Mouse (Mus musculus): ENCODE results near the gene Cfap299. TPM values are rescaled to one million over a fixed set of nuclear protein-coding genes. Genes with fewer than 3 reads are reported as not detected.

Cfap299 gene
- total RNA-seq, 4 experiments from 2014 or later, result not detected

GRCm38 (mm10) chr5:98376799-98377090 lies 47.6 kb downstream of the Cfap299 start:
- no peak for DNase-seq (ENCODE audit: low spot score)

GRCm38 (mm10) chr5:98380360-98380759 lies 51.3 kb downstream of the Cfap299 start:
- DNase-seq (ENCODE audit: low spot score), result no peak

GRCm38 (mm10) chr5:98387054-98387453 lies 58.0 kb downstream of the Cfap299 start:
- no peak for DNase-seq (ENCODE audit: low spot score)

- no peak for DNase-seq (ENCODE audit: low spot score)
Measured at GRCm38 (mm10) chr5:98402165-98402564, 73.1 kb downstream of the Cfap299 start.

- no peak for DNase-seq (ENCODE audit: low spot score)
Measured at GRCm38 (mm10) chr5:98410060-98410459, 81.0 kb downstream of the Cfap299 start.

- DNase-seq (ENCODE audit: low spot score), result no peak
Measured at GRCm38 (mm10) chr5:98416385-98417145, 87.5 kb downstream of the Cfap299 start.

GRCm38 (mm10) chr5:98424965-98425364 lies 95.9 kb downstream of the Cfap299 start:
- no peak for DNase-seq (ENCODE audit: low spot score)

- DNase-seq (ENCODE audit: low spot score), result no peak
Measured at GRCm38 (mm10) chr5:98426112-98426511, 97.0 kb downstream of the Cfap299 start.

- DNase-seq (ENCODE audit: low spot score), result no peak
Measured at GRCm38 (mm10) chr5:98430060-98430459, 101.0 kb downstream of the Cfap299 start.

- DNase-seq (ENCODE audit: low spot score), result no peak
Measured at GRCm38 (mm10) chr5:98438686-98439085, 109.6 kb downstream of the Cfap299 start.

GRCm38 (mm10) chr5:98446771-98447462 lies 117.8 kb downstream of the Cfap299 start:
- DNase-seq (ENCODE audit: low spot score), result no peak

GRCm38 (mm10) chr5:98449873-98450272 lies 120.8 kb downstream of the Cfap299 start:
- no peak for DNase-seq (ENCODE audit: low spot score)

- DNase-seq (ENCODE audit: low spot score), result no peak
Measured at GRCm38 (mm10) chr5:98466882-98467535, 137.9 kb downstream of the Cfap299 start.

GRCm38 (mm10) chr5:98470052-98470451 lies 140.9 kb downstream of the Cfap299 start:
- no peak for DNase-seq (ENCODE audit: low spot score)

- no peak for DNase-seq (ENCODE audit: low spot score)
Measured at GRCm38 (mm10) chr5:98476539-98476938, 147.4 kb downstream of the Cfap299 start.

- no peak for DNase-seq (ENCODE audit: low spot score)
Measured at GRCm38 (mm10) chr5:98477261-98477660, 148.2 kb downstream of the Cfap299 start.

- no peak for DNase-seq (ENCODE audit: low spot score)
Measured at GRCm38 (mm10) chr5:98483507-98483906, 154.4 kb downstream of the Cfap299 start.

GRCm38 (mm10) chr5:98485189-98485588 lies 156.1 kb downstream of the Cfap299 start:
- no peak for DNase-seq (ENCODE audit: low spot score)

- no peak for DNase-seq (ENCODE audit: low spot score)
Measured at GRCm38 (mm10) chr5:98498317-98498716, 169.2 kb downstream of the Cfap299 start.

- no peak for DNase-seq (ENCODE audit: low spot score)
Measured at GRCm38 (mm10) chr5:98516214-98516613, 187.1 kb downstream of the Cfap299 start.

GRCm38 (mm10) chr5:98520118-98520517 lies 191.0 kb downstream of the Cfap299 start:
- no peak for DNase-seq (ENCODE audit: low spot score)

- no peak for DNase-seq (ENCODE audit: low spot score)
Measured at GRCm38 (mm10) chr5:98522270-98522977, 193.3 kb downstream of the Cfap299 start.

Measured in heart, adult 8-10 months (tissue).